Mouse (Mus musculus) liver, adult 2 months (tissue): Measurements from ENCODE around the gene Phf12. TPM values are rescaled to one million over a fixed set of nuclear protein-coding genes. Genes with fewer than 3 reads are reported as not detected.
A peak's percentile ranks its signal among the peaks of the same experiment; 100 is the strongest.

Experiments
- DNase-seq: peaks from one replicate; pipeline ENCODE4 v3.0.0-alpha.2; 2011; ENCODE audit warnings: low read depth, low spot score; ENCODE audit errors: extremely low read depth
- H3K27ac ChIP-seq: fragments of 200-500 bp; replicated peaks from 2 replicates; pipeline ENCODE4 v1.5.1; 2012; ENCODE audit warnings: low read depth, mild to moderate bottlenecking, control low read depth, inconsistent platforms, low read length; ENCODE audit not compliant: insufficient read depth
- H3K27me3 ChIP-seq: fragments of 200-500 bp; 2 replicates; pipeline ENCODE4 v1.6.1; 2012; ENCODE audit warnings: mild to moderate bottlenecking, moderate library complexity, low read length, inconsistent platforms; ENCODE audit not compliant: control insufficient read depth, insufficient read depth
- H3K36me3 ChIP-seq: fragments of 200-500 bp; 2 replicates; pipeline ENCODE4 v1.6.1; 2012; ENCODE audit warnings: low read length, inconsistent platforms; ENCODE audit not compliant: control insufficient read depth, insufficient read depth
- H3K4me1 ChIP-seq: fragments of 200-500 bp; 2 replicates; pipeline ENCODE4 v1.6.1; 2011; ENCODE audit warnings: low read length; ENCODE audit not compliant: control insufficient read depth, insufficient read depth
- H3K4me3 ChIP-seq: fragments of 200-500 bp; 2 replicates; pipeline ENCODE4 v1.5.1; 2011; ENCODE audit warnings: low read depth, mild to moderate bottlenecking, control low read depth, low read length, moderate library complexity; ENCODE audit not compliant: insufficient read depth
- H3K79me2 ChIP-seq: fragments of 200-500 bp; 2 replicates; pipeline ENCODE4 v1.6.1; 2012; ENCODE audit warnings: inconsistent platforms, mild to moderate bottlenecking, low read length, moderate library complexity; ENCODE audit not compliant: control insufficient read depth, insufficient read depth
- H3K9ac ChIP-seq: fragments of 200-500 bp; 2 replicates; pipeline ENCODE4 v1.6.1; 2012; ENCODE audit warnings: low read depth, mild to moderate bottlenecking, control low read depth, inconsistent platforms, low read length
- CTCF ChIP-seq: fragments of 200-500 bp; IDR thresholded peaks from 2 replicates; pipeline ENCODE4 v1.5.1; 2011; ENCODE audit warnings: low read depth, low read length, control low read depth
- POLR2A ChIP-seq: fragments of 200-500 bp; IDR thresholded peaks from 2 replicates; pipeline ENCODE4 v1.6.1; 2011; ENCODE audit warnings: low read length, control low read depth; ENCODE audit not compliant: insufficient read depth; ENCODE audit errors: extremely low read depth
- WGBS: fragments of 180-500 bp; shearing (Covaris S2); methylation state at CpG from one replicate; pipeline ENCODE4 v1.1.7; 2018; 5-methylcytosine and 5-hydroxymethylcytosine counted together
- polyA plus RNA-seq: library from polyadenylated mRNA; depleted of rRNA; stranded (reverse); fragments of >200 nt; gene quantifications from 2 replicates; pipeline ENCODE4 v1.2.3, GENCODE M21; 2012
- total RNA-seq: library from RNA; depleted of rRNA; stranded (reverse); fragments of >200 nt; gene quantifications from 2 replicates; pipeline ENCODE4 v1.2.3, GENCODE M21; 2014

Phf12 gene
- total and polyA plus RNA-seq, 2 experiments: 3.6 to 24.9 TPM

- DNase-seq: peak; percentile 100
- H3K9ac ChIP-seq: peak overlapping the region; percentile 75
- H3K4me3 ChIP-seq: peak overlapping the region; percentile 62
- H3K27ac ChIP-seq: peak overlapping the region; percentile 90
- H3K27me3 ChIP-seq: no peaks in the 10 kb centered on the region
- no peak for TF ChIP-seq CTCF
- TF ChIP-seq POLR2A: no peak
- no peaks in the 10 kb centered on the region; the same call in 1 of the 2 replicates for H3K4me1 ChIP-seq
- under 1% methylated on average over 29 of the region's 29 CpGs for WGBS
- peaks cover 7% of the 10 kb centered on the region; the same call in 1 of the 2 replicates for H3K79me2 ChIP-seq
- H3K36me3 ChIP-seq: peaks cover 3% of the 10 kb centered on the region; the same call in 1 of the 2 replicates
Observed at GRCm38 (mm10) chr11:77981609-77982440, 729 bp upstream of the Phf12 start.

- Histone ChIP-seq H3K36me3 (peaks cover 3% of the 10 kb centered on the region; the same call in 1 of the 2 replicates), H3K27ac (peak overlapping the region; percentile 87), H3K4me1 (no peaks in the 10 kb centered on the region; the same call in 1 of the 2 replicates), H3K79me2 (peaks cover 7% of the 10 kb centered on the region; the same call in 1 of the 2 replicates), H3K9ac (peak overlapping the region; percentile 95), H3K4me3 (peak overlapping the region; percentile 98), H3K27me3 (no peaks in the 10 kb centered on the region)
- TF ChIP-seq POLR2A (0 out of 2 replicates have a peak, but pooled peaks have one; percentile 2), CTCF (no peak)
- WGBS: 2% methylated on average over 32 of the region's 32 CpGs
- peak; percentile 21 for DNase-seq
Observed at GRCm38 (mm10) chr11:77983191-77983936, 810 bp downstream of the Phf12 start.

- Histone ChIP-seq H3K4me1 (no peaks in the 10 kb centered on the region; the same call in 1 of the 2 replicates), H3K4me3 (peak overlapping the region; percentile 98), H3K27ac (peak overlapping the region; percentile 92), H3K9ac (peak overlapping the region; percentile 95), H3K79me2 (peaks cover 7% of the 10 kb centered on the region; the same call in 1 of the 2 replicates), H3K27me3 (no peaks in the 10 kb centered on the region), H3K36me3 (peaks cover 6% of the 10 kb centered on the region)
- 0 out of 2 replicates have a peak, but pooled peaks have one; percentile 25 for TF ChIP-seq POLR2A
- no peak for TF ChIP-seq CTCF
- WGBS: 1% methylated on average over 61 of the region's 63 CpGs
- DNase-seq: peak; percentile 52
Observed at GRCm38 (mm10) chr11:77983937-77984835, 1.6 kb downstream of the Phf12 start.

- Histone ChIP-seq H3K27me3 (no peaks in the 10 kb centered on the region), H3K9ac (peak overlapping the region; percentile 95), H3K27ac (peak overlapping the region; percentile 92), H3K4me1 (no peaks in the 10 kb centered on the region; the same call in 1 of the 2 replicates), H3K4me3 (peak overlapping the region; percentile 98), H3K36me3 (peaks cover 6% of the 10 kb centered on the region), H3K79me2 (peaks cover 7% of the 10 kb centered on the region; the same call in 1 of the 2 replicates)
- WGBS: under 1% methylated on average over 13 of the region's 13 CpGs
- no peak for TF ChIP-seq POLR2A
- no peak for TF ChIP-seq CTCF
- DNase-seq: no peak
Observed at GRCm38 (mm10) chr11:77984836-77985231, 2.3 kb downstream of the Phf12 start.

- Histone ChIP-seq H3K36me3 (peaks cover 7% of the 10 kb centered on the region), H3K27me3 (no peaks in the 10 kb centered on the region), H3K4me3 (no peak overlapping the region), H3K79me2 (peaks cover 12% of the 10 kb centered on the region; the same call in 1 of the 2 replicates), H3K9ac (no peak overlapping the region; the same call in 1 of the 2 replicates), H3K4me1 (no peaks in the 10 kb centered on the region; the same call in 1 of the 2 replicates), H3K27ac (no peak overlapping the region)
- TF ChIP-seq POLR2A: no peak
- WGBS: 89% methylated on average over 3 of the region's 3 CpGs
- no peak for DNase-seq
Observed at GRCm38 (mm10) chr11:77985541-77986065, 3.0 kb downstream of the Phf12 start.
